Mouse (Mus musculus) MEL (cell line): ENCODE measurements around the gene Zfp638.

Experiments
- CTCF ChIP-seq, 3 experiments: IDR thresholded peaks in 2 of 3; conservative IDR thresholded peaks in 1 of 3; 2 replicates each; pipeline ENCODE4 v1.5.1; 2011 to 2012; ENCODE audit warnings: low read length in 3 of 3, low read depth in 2 of 3, mild to moderate bottlenecking in 2 of 3, improper control_type of control experiment in 1 of 3, inconsistent platforms in 1 of 3, mixed read lengths in 1 of 3, moderate library complexity in 1 of 3; ENCODE audit not compliant: control insufficient read depth in 1 of 3, insufficient read depth in 1 of 3, poor library complexity in 1 of 3, severe bottlenecking in 1 of 3
- E2F4 ChIP-seq: IDR thresholded peaks from 2 replicates; pipeline ENCODE4 v1.6.1; 2011; ENCODE audit warnings: low read depth, low read length, improper control_type of control experiment, borderline replicate concordance
- ELF1 ChIP-seq: IDR thresholded peaks from 2 replicates; pipeline ENCODE4 v1.6.1; 2014; ENCODE audit warnings: low read depth, mild to moderate bottlenecking, inconsistent platforms, low read length, improper control_type of control experiment, moderate library complexity
- MAZ ChIP-seq: IDR thresholded peaks from 2 replicates; pipeline ENCODE4 v1.6.1; 2012; ENCODE audit warnings: low read depth, mild to moderate bottlenecking, inconsistent platforms, low read length, improper control_type of control experiment
- POLR2AphosphoS2 ChIP-seq: IDR thresholded peaks from 2 replicates; pipeline ENCODE4 v1.6.1; 2011; ENCODE audit warnings: low read length, improper control_type of control experiment
- UBTF ChIP-seq: IDR thresholded peaks from 2 replicates; pipeline ENCODE4 v1.6.1; 2012; ENCODE audit warnings: low read depth, mild to moderate bottlenecking, inconsistent platforms, low read length, improper control_type of control experiment, moderate library complexity, borderline replicate concordance; ENCODE audit not compliant: insufficient read depth
- USF1 ChIP-seq: IDR thresholded peaks from 2 replicates; pipeline ENCODE4 v1.6.1; 2014; ENCODE audit warnings: low read depth, mild to moderate bottlenecking, inconsistent platforms, low read length, improper control_type of control experiment, moderate library complexity
- ZNF384 ChIP-seq: IDR thresholded peaks from 2 replicates; pipeline ENCODE4 v1.6.1; 2012; ENCODE audit warnings: low read depth, mild to moderate bottlenecking, inconsistent platforms, low read length, improper control_type of control experiment

- TF ChIP-seq CTCF (IDR thresholded peaks at IDR 0.05 in 2 of 3, conservative IDR thresholded peaks at IDR 0.05 in 1 of 3; ENCODE audit: control insufficient read depth in 1 of 3, insufficient read depth in 1 of 3, low read depth in 2 of 3, low read length in 3 of 3, poor library complexity in 1 of 3, severe bottlenecking in 1 of 3) (no peak), MAZ (no peak), POLR2AphosphoS2 (no peak), ELF1 (no peak), E2F4 (no peak), UBTF (no peak), ZNF384 (no peak), USF1 (no peak)
These were observed 19.9 kb downstream of the Zfp638 start for GRCm38 (mm10) chr6:83886789-83887188.
